Mouse (Mus musculus) regulatory T cell (primary cell): Measurements from ENCODE around the gene Cd38.
"Not testable (repeated sequence)": the region's sequence is repeated elsewhere in the genome, so short reads cannot be mapped to it uniquely, and the experiment has no call there.

Experiments used
- in situ Hi-C: fragments of 300-600 bp; cut with MboI, MseI; formaldehyde crosslinking; loops from one replicate; pipeline ENCODE4 v1.15.1; 2025; ENCODE audit warnings: high pct_unique_total_duplicates

Cd38 gene

DNA sequence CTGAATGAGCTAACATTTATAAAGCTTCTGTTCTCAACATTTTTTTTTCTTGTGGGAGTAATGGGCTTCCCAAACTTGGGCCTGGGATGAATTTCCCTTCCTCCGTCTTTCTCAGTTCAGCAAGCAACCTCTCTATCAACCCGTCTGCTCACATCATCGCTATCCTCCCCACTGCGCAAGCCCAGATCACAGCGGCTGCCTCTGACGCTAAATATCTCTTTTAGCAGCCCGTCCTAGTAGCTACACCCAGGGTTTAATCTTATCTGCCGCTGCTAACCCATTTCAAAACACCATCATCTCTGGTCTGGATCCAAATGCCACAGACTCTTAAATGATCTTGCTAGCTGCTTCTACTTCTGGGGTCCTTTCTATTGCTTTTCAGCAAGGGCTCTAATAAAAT lies 8.7 kb upstream of the Cd38 start:
- in situ Hi-C loops, result no loop called here

DNA sequence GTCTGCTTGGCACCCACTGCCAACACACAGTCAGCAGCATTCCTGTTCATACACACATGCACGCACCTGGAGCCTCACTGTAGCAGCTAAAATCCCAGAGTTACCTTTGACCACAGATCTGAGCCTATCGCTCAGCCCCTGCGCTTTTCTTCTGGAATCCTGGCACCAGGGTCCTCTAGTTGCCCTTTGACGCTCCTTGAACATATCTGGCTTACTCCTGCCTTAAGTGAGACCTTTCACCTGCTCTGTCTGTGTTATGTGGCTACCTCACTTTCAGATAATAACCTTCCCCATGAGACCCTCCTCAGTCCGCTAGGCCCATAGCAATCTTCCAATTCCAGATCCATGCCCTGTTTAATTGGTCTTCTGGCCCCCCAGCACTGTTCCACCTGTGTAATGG lies 8.3 kb upstream of the Cd38 start:
- in situ Hi-C loops, result no loop called here

DNA sequence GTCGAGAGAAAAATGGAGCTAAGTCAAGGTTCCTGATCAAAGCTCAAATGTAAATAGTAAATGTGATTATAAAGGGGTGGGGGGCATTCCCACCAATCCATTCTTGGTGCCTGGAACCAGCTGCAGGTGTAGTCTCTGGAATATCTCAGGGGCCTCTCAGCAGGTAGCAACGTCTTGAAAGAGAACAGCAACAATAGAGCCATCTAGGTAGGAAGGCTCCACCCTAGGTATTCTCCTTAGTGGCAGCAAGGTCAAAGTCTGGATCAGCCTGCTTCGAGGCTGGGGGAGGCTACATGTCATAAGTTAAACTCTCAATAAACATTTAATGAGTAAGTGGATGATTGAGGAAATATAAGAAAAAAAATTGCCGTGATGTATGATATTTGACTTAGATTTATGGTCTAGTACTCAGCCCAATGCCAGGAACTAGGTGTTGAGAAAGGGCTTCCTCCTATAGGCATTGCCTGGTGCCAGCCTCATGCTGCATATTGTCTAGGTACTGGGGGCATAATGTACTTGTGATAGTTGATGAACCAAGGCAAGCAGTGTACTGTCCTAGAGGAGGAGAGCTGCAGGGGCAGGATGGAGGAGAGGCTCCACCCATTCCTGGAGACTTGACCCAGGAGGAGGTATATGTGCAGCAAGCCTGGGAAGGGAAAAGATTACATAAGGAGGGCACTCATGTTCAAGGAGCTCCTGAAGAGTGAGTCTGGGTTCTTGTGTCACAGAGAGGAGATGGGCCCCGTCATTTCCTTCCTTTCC lies 7.5 kb upstream of the Cd38 start:
- in situ Hi-C loops, result no loop called here

DNA sequence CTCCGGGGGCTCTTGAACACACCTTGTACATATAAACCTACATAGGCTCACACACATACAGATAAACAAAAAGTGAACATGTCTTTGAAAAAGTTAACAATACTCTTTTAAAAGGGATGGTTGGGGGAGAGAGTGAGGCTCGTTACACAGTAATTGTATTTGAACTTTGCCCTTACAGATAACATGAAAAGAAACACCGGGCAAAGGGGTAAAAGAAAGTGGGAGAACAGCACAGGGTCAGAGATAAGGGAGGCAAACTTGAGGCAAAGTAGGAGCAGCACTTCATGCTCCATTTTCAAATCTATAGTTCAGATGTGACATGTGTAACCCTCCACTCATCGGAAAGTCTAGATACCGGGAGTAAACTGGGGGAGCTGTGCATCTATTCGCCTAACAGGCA lies 4.7 kb upstream of the Cd38 start:
- in situ Hi-C loops, result no loop called here

DNA sequence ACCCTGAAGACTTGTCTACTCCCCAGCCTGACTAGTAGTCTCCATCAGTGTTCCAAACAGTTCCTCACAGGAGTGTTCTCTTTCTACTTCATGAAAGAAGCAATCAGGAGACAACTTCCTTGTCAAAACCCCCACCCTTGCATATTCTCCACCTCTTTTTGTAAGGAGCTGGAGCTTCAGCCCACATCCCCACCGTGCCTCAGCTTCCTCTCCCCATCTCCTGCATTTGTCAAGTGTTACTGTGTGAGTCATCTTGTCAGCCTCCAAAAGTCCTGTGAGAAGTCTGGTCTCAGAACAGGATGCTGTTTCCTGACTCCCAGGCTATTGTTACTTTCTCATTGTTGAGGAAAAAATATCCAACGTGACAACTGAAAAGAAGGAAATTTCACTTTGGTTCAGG lies 3.0 kb upstream of the Cd38 start:
- in situ Hi-C loops, result no loop called here

DNA sequence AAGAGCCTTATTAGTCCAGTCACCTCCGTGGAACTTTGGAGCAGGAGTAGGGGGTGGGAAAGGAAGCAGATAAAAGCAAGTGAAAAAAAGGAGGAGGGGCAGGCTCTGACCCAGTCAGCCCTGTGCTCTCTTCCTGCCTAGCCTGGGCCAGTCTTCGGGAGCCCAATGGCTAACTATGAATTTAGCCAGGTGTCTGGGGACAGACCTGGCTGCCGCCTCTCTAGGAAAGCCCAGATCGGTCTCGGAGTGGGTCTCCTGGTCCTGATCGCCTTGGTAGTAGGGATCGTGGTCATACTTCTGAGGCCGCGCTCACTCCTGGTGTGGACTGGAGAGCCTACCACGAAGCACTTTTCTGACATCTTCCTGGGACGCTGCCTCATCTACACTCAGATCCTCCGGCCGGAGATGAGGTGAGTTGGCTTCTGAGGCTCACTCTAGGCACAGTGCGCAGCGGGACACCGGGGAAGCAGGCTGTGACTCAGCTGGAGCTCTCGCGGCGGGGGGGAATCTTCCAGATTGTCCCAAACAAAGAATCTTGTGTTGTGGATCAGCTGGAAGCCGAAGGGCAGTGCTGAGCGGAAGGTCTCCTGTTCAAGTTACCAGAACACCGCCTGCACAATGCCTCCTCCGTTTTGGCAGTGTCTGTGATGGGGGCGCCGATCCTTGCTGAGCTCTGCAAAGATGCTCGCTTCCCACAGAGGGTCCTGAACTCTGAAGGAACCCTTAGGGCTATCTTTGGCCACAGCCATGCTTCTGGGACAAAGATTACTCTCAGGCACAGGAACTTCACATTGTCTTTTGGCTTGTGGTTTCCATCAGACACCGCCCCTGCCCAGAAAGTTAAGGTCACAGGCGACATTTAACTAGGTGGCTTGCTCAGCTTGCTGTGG lies 603 bp downstream of the Cd38 start:
- in situ Hi-C loops, result no loop called here

DNA sequence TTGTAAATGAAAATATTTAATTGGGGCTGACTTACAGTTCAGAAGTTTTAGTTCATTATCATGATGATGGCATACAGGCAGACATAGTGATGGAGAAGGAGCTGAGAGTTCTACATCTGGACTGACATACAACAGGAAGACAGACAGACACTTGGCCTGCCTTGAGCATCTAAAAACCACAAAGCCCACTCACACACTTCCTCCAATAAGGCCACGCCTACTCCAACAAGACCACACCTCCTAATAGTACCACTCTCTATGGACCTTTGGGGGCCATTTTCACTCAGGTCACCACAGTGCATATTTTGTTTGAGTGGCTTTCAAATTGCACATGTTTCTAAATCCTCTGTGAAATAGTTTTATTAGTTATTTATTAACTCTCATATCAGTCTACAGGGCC lies 3.5 kb downstream of the Cd38 start:
- in situ Hi-C loops, result no loop called here

DNA sequence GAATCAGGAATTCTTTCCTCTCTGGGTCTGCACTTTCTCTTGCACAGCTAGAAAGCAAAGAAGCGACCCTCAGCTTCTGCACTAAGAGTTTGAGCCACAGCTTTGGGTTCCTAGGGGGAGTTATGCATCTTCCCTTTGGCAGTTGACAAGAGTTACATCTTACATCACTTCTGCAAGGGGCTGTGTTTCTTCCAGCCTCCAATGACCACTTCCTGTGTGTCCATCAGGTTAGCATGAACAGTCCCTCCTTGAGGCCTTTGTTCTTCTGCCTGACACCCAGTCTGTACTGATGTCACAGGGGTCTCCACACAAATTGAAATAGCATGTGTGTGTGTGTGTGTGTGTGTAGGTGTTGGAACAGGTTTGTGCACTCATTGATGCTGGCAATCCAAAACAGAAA lies 4.3 kb downstream of the Cd38 start:
- in situ Hi-C loops, result no loop called here

DNA sequence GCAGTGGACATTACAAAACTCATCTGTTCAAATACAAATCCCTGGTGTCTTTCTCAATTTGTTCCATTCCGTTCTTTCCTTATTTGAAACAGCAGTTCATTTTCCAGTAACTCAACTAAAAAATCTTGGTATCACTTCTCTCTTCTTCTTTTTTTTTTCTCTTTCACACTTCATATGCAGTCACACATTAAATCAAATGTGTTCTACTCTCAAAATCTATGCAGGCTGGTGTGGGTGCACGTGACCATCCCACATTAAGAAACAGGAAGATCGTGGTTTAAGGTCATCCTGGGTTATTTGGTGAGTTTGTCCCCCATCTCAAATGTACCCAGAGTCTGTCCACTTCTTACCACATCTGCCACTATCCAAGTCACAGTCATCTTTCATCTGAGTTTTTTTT lies 13.7 kb downstream of the Cd38 start:
- in situ Hi-C loops, result no loop called here

DNA sequence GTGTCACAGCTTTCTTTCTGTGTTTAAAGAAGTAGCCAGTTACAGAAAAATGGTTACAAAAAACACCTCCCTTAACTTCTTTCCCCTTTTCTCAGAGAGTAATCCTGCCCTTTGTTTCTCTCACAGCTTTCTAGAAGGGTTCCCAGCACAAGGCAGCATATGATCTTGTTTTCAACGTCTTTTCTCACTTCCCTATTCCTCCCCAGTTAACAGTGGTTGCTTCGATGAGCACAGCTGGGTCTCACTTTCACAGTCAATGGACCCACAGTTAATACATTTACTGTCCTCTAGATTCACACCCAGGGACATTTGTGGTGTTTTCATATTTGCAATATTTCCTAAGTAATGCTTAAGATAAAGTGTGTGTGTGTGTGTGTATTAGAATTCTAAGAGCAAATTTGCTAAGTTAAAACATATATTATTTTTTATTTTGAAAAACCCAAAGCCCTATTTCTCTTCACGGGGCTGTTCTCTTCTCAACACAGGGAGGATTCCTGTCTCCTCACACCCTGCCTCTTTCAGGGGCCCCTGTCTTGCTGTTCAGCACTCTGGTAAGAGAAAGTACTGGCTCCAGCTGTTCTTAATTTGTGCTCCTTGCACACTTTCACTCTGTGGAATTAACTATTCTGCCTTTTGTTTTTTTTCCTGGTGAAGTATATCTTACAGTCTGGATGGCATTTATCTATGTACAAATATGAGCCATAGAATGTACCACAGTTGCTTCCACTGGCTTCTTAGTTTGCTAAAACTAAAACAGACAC lies 16.9 kb downstream of the Cd38 start:
- in situ Hi-C loops, result loop anchor here (5.0 kb wide), 1 partner anchor 48 kb away; no protein-coding TSS in a partner anchor

DNA sequence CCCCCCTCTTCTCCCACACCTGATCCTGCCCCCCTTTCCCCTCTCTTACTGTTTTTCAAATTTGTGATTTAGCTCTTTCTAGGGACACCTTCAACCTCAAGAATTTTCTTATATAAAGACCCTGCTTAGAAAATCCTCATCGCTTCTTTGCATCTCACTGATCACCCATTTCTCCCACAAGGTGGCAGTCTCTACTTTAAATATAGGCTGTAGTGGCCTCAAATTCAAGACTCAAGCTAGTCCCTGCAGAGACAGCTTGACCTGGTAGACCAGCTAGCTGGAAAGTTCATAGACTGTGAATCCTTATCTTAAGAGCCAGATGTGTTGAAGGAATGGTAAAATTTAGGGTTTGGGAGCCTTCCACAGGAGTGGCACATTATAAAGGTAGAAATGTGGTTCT lies 24.0 kb downstream of the Cd38 start:
- in situ Hi-C loops, result no loop called here

DNA sequence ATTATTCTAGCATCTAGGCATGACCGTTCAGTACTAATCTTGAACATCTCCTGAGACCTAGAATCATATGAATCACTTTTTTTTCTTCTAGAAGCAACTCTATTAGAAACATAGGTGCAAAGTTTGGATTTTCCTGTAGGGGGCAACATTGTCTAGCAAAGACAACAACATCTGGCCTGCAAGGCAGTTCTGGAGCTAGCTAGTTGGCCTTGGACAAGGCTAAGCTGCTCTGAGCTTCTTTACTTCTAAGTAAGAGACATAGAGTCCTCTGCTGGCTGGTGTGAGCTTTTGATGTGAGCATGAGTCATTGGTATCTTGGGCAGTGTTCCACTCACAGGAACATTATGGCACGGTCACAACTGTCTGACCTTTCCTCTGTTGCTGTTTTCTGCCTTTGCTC lies 25.8 kb downstream of the Cd38 start:
- in situ Hi-C loops, result no loop called here

DNA sequence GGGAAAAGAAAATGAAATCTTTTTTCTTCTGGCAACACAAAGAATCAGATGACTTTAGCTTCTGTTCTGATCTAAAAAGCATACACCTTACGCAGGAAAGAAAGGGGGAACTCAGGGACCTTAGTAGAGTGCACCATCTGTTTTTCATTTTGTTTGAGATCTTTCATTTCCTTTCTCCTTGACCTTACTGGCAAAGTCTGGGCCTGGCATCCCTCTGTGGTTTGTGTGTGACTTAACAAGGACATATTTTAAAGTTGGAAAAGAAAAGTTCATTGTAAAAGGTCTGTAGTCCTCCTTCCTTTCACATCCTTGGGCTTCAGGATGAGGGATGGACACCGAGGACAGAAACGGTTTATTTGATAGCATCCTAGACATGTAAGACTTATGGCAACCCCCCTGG lies 27.6 kb downstream of the Cd38 start:
- in situ Hi-C loops, result no loop called here

DNA sequence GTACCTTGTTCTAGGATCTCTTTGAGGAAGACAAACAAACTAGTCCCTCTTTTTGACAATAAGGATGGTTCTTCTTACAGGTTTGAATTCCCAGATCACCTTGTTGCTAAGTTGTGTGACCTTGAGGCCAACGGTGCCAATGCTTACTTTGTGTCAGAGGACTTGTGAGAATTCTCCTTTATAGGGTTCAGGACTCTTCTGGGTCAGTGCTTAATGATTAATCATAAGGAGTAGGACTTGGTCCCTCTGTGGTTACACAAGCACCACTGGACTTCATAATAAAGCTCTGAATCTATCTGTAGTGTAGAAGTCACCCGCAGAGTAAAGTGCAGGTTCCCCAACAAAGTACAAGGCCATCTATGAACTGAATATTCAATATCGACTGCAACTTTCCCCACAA lies 36.3 kb downstream of the Cd38 start:
- in situ Hi-C loops, result loop anchor here (5.0 kb wide), 1 partner anchor 73 kb away; no protein-coding TSS in a partner anchor

DNA sequence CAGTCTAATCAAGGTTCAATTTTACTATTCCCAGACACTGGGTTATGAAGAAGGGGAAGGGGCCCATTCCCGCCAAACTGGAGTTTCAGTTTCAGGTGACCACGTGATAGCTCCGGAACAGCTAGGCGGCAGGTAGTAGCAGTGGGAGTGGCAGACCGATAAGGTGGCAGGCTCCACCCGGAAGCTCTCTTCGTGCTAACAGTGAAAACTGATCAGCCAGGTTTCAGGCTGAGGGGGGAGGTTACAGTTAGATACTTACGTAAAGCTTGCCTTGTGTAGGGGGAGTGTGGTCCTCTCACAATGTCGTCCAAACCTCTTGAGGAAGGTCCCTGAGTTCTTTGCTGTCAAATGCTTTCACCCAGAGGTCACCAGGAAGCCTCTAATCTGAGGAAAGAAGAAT lies 40.9 kb downstream of the Cd38 start:
- in situ Hi-C loops, result no loop called here

DNA sequence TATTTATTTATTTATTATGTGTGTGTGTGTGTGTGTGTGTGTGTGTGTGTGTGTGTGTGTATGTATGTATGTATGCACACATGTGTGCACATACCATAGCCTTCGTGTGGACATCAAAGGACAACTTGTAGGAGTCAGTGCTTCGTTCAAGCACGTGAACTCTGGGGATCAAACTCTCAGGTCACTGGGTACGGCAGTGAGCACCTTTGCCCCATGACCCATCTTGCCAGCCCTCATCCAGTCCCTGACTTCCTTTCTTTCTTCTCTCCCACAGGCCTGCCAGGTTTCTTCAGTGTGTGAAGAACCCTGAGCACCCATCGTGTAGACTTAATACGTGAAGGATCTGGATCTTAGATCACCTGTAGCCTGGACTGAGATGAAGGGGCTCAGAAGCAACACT lies 41.7 kb downstream of the Cd38 start:
- in situ Hi-C loops, result no loop called here

DNA sequence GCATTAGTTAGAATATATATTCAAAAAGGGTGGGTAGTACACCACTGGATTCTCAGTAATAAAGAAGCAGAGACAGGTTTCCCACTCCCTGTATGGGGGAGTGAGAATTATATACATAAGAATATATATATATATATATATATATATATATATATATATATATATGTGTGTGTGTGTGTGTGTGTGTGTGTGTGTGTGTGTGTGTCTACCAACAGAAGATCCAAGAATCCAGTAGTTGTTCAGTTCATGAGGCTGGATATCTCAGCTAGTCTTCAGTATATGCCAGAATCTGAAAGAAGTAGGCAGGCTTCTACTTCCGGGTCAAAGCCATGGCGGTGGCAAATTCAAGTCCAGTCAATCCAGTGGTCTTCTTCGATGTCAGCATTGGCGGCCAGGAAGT lies 44.5 kb downstream of the Cd38 start, which contains the start of gene Gm7879:
TSS of gene Gm7879 (plus strand) at position 301 of the 400 bp plus-strand sequence.
- in situ Hi-C loops, result not testable (repeated sequence)

DNA sequence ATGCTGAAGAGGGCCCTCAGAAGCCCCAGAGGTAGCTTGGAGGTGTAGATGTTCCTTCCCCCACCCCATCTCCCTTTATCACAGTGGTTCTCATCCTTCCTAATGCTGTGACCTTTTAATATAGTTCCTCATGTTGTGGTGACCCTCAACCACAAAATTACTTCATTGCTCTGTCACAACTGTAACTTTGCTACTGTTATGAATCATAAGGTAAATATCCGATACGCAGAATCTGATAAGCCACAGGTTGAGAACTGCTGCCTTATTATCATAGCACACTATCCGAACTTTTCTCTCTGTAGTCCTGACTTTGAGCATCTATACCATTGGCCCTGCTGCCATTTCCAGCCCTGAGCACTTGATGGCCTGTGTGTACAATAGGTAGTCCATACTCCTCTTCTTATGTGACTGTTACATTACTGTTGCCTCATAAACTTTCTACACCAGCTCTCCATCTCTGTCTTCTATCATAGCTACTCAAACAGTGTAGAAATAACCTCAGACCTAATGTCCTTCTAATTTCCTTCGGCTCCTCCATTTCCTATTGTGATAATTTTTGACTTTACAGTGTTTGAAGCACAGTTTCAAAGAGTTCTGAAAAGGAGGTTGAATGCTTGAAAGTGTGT lies 47.0 kb downstream of the Cd38 start:
- in situ Hi-C loops, result no loop called here

DNA sequence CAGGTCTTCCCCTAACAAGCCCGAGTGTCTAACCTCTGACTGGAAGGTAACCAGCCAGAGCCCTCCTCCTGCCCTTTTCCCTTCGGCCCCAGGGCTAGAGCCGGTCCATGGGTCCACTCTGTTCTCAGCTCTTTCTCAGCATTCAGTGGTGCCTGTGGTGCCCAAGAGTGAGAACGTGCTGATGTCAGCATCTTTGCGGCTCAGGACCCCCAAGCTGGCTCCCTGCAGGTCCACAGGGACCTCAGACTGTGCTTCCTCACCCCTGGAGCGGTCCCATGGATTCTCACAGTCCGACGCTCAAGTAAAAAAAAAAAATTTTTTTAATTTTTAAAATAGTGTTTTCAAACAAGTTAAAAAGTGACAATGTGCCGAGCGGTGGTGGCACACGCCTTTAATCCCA lies 53.5 kb downstream of the Cd38 start:
- in situ Hi-C loops, result loop anchor here (5.0 kb wide), 1 partner anchor 70 kb away; no protein-coding TSS in a partner anchor

DNA sequence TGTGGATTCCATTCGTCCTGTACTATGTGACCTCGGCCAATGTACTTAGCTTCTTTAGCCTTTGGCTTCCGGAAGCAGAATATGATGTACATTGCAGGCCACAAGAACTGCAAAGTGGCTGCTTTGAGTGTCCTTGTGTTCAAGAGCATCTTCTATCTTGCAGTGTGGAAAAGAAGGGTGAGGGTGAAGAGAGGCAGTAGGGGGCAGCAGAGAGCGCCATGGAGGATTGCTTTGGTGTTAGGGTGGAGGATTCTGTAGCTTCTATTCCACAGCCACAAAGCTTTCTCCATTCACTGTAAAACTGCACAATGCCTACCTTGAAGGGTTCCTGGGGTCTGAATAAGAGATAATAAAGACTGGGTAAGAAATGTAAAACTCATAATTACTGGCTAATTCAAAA lies 55.6 kb downstream of the Cd38 start:
- in situ Hi-C loops, result loop anchor here (5.0 kb wide), 1 partner anchor 68 kb away; no protein-coding TSS in a partner anchor

DNA sequence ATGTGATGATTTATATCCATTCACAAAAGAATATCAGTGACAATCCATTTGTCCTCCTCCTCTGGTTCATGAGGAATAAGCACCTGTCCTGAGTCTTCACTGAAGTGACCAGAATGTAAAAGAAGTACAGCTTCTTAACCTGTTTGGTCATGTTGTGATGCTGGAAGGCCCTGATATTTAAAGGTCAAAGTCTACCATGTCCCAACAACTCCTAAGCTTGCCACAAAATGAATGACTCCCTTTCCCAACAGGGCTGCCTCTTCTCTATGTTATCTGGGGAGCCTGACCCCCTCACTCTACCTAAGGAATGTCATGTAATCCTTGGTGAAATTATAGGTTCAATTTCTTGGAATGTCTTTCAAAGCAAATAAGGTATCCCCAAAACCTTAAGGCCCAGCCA lies 59.4 kb downstream of the Cd38 start:
- in situ Hi-C loops, result no loop called here

DNA sequence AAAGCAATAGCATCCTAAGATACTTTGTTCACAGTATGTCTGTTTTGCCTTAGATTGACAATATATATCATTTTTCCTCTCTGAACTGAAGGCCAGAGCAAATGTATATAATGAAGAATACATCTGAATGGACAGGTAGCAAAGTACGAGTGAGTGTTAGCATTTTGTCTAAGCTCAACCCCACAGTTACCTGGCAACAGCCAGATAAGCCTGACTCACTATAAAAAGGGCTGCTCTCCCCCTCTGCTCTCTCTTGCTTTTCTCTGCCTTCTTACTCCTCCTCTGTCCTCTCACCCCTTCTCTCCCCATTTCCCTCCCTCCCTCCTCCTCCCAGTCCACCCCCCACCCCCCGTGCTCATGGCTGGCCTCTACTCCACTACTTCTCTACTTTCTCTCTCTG lies 64.9 kb downstream of the Cd38 start:
- in situ Hi-C loops, result no loop called here
